Mouse (Mus musculus) heart, embryonic 10.5 days (tissue): ENCODE measurements at regions not wholly inside any gene's neighbourhood (a gene's known extent, or its start where the extent isn't known, plus 50 kb on each side); places are given as distances from the start of the nearest gene placed in this dataset.

Source experiments
- DNase-seq: peaks from one replicate; pipeline ENCODE4 v3.0.0-alpha.2; 2017; ENCODE audit warnings: low spot score
- H3K27ac ChIP-seq: fragments of 300-500 bp; sonication (generic); 2 replicates; pipeline ENCODE4 v1.5.1; 2016; ENCODE audit warnings: mild to moderate bottlenecking
- H3K27me3 ChIP-seq: fragments of 300-500 bp; sonication (generic); 2 replicates; pipeline ENCODE4 v1.6.1; 2016; ENCODE audit warnings: mild to moderate bottlenecking; ENCODE audit not compliant: poor library complexity, insufficient read depth, severe bottlenecking
- H3K36me3 ChIP-seq: fragments of 300-500 bp; sonication (generic); 2 replicates; pipeline ENCODE4 v1.6.1; 2016; ENCODE audit warnings: mild to moderate bottlenecking, moderate library complexity
- H3K4me1 ChIP-seq: fragments of 300-500 bp; sonication (generic); 2 replicates; pipeline ENCODE4 v1.6.1; 2016; ENCODE audit warnings: mild to moderate bottlenecking
- H3K4me3 ChIP-seq: fragments of 300-500 bp; sonication (generic); 2 replicates; pipeline ENCODE4 v1.5.1; 2016; ENCODE audit warnings: mild to moderate bottlenecking, moderate library complexity
- H3K9me3 ChIP-seq: fragments of 300-500 bp; sonication (generic); 2 replicates; pipeline ENCODE4 v1.6.1; 2016; ENCODE audit warnings: mild to moderate bottlenecking, moderate library complexity
- whole genome bisulfite sequencing: fragments of 180-500 bp; shearing (Covaris S2); methylation state at CpG from one replicate; pipeline ENCODE4 v1.1.7; 2016; 5-methylcytosine and 5-hydroxymethylcytosine counted together

DNA sequence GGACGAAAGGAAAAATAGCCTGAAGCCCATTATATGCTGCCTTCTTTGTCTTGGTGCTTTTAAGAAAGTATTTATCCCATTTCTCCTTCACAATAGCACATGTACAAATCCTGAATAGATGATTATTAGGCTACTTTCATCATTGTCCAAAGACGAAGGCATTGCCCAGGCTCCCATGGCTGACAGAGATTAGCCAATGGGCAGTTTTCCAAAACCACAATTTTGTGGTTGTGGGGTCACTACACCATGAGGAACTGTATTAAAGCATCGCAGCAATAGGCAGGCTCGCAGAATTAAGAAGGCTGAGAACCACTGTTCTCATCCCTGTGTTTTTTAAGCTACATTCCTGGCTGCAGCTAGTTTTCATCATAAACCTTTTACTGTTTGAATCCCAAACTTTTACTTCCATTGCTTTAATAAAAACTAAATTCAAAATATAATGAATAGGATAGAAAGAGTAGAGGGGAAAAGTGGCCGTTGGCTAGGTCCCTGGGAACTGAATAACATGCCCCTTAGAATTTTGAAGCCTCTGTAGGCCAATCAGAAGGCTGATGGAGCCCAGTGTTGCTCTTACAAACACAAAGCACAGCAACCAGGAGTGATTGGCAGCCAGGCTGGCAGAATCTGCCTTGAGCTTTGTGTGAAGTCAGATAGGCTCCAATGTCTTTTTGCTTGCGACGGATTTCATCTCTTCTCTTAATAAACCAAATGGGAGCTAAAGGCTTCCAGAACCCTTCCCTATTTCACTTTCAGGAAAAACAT is 199.7 kb downstream of the Galc start:
- Histone ChIP-seq H3K4me1 (no peaks in the 10 kb centered on the region), H3K27me3 (no peaks in the 10 kb centered on the region), H3K36me3 (no peaks in the 10 kb centered on the region), H3K27ac (no peak overlapping the region), H3K9me3 (no peaks in the 10 kb centered on the region), H3K4me3 (no peak overlapping the region)
- DNase-seq = no peak
- 83% methylated on average over 7 of the region's 7 CpGs for WGBS

DNA sequence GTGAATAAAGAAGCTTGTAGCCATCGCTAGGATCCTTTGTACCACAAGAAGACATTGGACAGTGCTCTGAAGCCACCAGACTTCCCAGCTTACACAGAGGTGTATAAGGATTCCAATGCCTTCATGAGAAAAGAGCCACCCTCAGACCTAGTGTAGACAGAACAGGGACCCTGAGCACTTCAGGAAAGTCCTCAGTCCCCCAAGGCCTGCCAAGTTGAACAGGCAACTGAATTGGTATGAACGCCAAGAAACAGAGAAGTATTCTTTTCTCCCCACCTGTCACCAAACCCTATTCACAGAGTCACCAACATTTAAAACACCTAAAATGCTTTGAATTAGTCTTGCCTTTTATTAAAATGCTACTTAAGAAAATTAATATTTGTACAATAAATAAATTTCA is 200.3 kb downstream of the Galc start:
- no peaks in the 10 kb centered on the region for H3K36me3 ChIP-seq
- no peak for DNase-seq
- no peaks in the 10 kb centered on the region for H3K4me1 ChIP-seq
- no peak overlapping the region for H3K4me3 ChIP-seq
- whole genome bisulfite sequencing = 92% methylated on average over 2 of the region's 2 CpGs
- H3K9me3 ChIP-seq = no peaks in the 10 kb centered on the region
- no peaks in the 10 kb centered on the region for H3K27me3 ChIP-seq
- H3K27ac ChIP-seq = no peak overlapping the region

DNA sequence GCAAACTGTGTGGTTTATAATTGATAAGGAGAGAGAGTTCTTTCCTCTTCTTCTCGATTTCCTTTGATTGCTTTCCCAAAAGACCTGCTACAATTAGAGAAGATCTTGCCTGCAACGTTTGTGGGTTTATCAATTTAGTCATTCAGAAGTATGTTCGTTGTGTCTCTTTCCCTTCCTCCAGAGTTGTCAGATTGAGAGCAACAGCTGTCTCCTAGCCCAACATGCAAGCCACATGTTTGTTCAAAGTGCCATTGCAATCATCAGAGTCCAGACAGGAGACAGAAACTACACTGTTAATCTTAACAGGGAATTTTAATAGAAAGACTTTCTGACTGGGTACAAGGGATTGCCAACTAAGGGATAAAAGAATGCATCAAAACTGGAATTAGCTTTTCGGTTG is 208.3 kb downstream of the Galc start:
- no peak overlapping the region for H3K4me3 ChIP-seq
- peak overlapping the region; percentile 65 for H3K27ac ChIP-seq
- no peaks in the 10 kb centered on the region for H3K36me3 ChIP-seq
- WGBS = 44% methylated on average over 4 of the region's 4 CpGs
- peaks cover 24% of the 10 kb centered on the region for H3K4me1 ChIP-seq
- no peaks in the 10 kb centered on the region for H3K27me3 ChIP-seq
- H3K9me3 ChIP-seq = no peaks in the 10 kb centered on the region
- no peak for DNase-seq

GRCm38 (mm10) chr12:98050500-98050899 is 208.8 kb downstream of the Galc start:
- DNase-seq = no peak

DNA sequence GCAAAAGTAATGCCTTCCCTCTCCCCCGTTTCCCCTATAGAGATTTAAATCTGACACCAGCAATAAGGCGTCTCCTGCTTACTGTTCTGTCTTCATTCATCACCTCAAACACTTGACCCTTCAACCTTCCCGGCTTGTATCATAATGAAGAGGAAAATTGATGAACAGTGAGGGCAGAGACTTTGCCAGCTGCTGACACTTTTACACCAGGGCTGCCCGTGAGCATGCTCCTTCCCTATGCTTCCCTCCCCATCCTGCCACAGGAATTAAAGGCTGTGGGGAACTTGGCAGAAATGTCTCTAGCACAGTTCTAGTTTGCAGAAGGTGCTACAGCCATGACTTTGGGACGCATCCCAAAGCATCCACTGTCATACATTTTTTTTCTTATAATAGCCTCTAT is 209.2 kb downstream of the Galc start:
- Histone ChIP-seq H3K4me1 (peaks cover 24% of the 10 kb centered on the region), H3K27ac (peak overlapping the region; percentile 73), H3K4me3 (no peak overlapping the region), H3K27me3 (no peaks in the 10 kb centered on the region), H3K9me3 (no peaks in the 10 kb centered on the region), H3K36me3 (no peaks in the 10 kb centered on the region)
- no peak for DNase-seq
- 32% methylated on average over 5 of the region's 5 CpGs for WGBS

More at GRCm38 (mm10) chr12:98050500-98050899, 208.8 kb downstream of the Galc start:
- Histone ChIP-seq H3K4me3 (no peak overlapping the region), H3K9me3 (no peaks in the 10 kb centered on the region), H3K36me3 (no peaks in the 10 kb centered on the region), H3K27me3 (no peaks in the 10 kb centered on the region), H3K4me1 (peaks cover 24% of the 10 kb centered on the region), H3K27ac (peak overlapping the region; percentile 73)
- 5% methylated on average over 1 of the region's 1 CpGs for WGBS

DNA sequence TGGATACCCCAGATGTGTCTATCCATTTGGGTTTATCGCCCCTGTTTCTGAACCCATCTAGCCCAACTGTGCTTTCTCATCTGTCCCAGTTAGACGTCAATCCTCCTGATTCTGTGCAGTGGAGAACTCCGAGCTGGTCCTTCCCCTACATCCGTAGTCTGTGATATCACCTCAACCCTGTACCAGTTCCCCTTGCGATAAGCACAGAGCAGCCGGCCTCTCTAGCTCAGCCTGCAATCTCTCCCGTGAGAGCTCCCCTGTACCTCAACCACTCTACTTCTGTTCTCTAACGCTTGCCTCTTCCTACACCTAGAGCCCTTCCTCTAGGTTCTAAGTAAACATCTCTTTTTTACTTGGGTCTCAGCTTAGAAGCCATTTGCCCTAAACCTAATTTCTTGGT is 211.5 kb downstream of the Galc start:
- Histone ChIP-seq H3K27me3 (no peaks in the 10 kb centered on the region), H3K4me3 (no peak overlapping the region), H3K9me3 (no peaks in the 10 kb centered on the region), H3K27ac (no peak overlapping the region), H3K4me1 (peaks cover 24% of the 10 kb centered on the region), H3K36me3 (no peaks in the 10 kb centered on the region)
- WGBS = 40% methylated on average over 8 of the region's 8 CpGs
- DNase-seq = no peak

- H3K4me1 ChIP-seq = peaks cover 24% of the 10 kb centered on the region
- H3K4me3 ChIP-seq = no peak overlapping the region
- H3K27ac ChIP-seq = no peak overlapping the region
- no peaks in the 10 kb centered on the region for H3K27me3 ChIP-seq
- DNase-seq = no peak
- H3K36me3 ChIP-seq = no peaks in the 10 kb centered on the region
- H3K9me3 ChIP-seq = no peaks in the 10 kb centered on the region
- 84% methylated on average over 11 of the region's 11 CpGs for WGBS
Observed at GRCm38 (mm10) chr12:98046459-98047440, 212.5 kb downstream of the Galc start.

DNA sequence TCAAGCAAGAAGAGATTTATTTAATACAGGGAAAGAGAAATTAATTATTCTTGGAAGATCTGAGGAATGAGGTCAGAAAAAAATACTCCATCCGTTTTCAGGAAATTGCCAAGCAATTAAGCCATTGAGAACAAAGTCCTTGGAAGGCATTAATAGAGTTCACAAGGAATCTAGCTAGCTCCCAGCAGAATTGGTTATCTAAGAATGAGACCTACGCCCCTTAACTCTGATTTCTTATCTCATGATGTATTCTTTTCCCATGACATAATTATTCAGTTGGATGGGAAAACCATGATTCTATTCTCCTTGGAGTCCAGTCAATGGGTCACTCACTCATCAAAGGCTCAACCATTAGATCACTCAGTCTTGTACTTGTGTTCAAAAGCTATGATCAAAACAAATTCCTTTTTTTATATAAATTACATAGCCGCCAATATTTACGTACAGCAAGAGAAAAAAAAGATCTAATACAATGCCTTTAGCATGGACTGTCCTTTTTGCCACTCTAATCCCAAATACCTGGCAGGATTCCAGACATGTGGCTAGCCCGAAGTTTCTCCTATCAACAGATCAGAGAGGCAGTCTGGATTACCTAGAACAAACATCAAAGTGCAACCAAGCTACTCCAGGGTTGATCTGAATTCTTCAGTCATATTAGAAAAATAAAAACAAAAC is 213.3 kb downstream of the Galc start:
- peaks cover 22% of the 10 kb centered on the region for H3K4me1 ChIP-seq

GRCm38 (mm10) chr12:98043436-98043835 is 215.8 kb downstream of the Galc start:
- DNase-seq = no peak
- H3K9me3 ChIP-seq = no peaks in the 10 kb centered on the region
- H3K4me3 ChIP-seq = no peak overlapping the region
- H3K4me1 ChIP-seq = peaks cover 5% of the 10 kb centered on the region
- H3K27me3 ChIP-seq = no peaks in the 10 kb centered on the region
- no peaks in the 10 kb centered on the region for H3K36me3 ChIP-seq
- no peak overlapping the region for H3K27ac ChIP-seq
- WGBS = 76% methylated on average over 5 of the region's 5 CpGs

More for the DNA sequence above, 213.3 kb downstream of the Galc start:
- 71% methylated on average over 5 of the region's 5 CpGs for WGBS
- H3K27me3 ChIP-seq = no peaks in the 10 kb centered on the region
- H3K27ac ChIP-seq = no peak overlapping the region
- H3K9me3 ChIP-seq = no peaks in the 10 kb centered on the region
- no peak for DNase-seq
- no peaks in the 10 kb centered on the region for H3K36me3 ChIP-seq
- H3K4me3 ChIP-seq = no peak overlapping the region

DNA sequence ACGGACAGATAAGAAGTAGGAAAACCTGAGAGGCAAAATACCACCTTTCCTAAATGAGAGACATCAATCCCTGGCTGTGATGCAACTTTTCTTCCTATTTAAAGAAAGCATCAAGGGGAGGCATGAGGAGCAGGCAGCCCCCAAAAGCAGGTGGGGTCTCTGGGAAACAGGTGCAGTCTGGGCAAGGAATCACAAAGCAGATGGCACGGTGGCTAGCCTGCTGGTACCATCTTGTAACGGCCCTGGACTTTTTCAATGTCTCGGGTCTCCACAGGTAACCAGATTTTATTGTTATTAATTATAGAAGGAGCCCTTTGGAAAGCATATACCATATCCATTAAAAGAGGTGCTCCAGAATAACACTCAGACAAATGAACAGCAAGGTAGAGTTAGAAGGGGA is 219.6 kb downstream of the Galc start:
- Histone ChIP-seq H3K4me1 (no peaks in the 10 kb centered on the region), H3K27me3 (no peaks in the 10 kb centered on the region), H3K9me3 (no peaks in the 10 kb centered on the region), H3K4me3 (no peak overlapping the region), H3K36me3 (no peaks in the 10 kb centered on the region), H3K27ac (no peak overlapping the region)
- no peak for DNase-seq
- 80% methylated on average over 4 of the region's 4 CpGs for WGBS

GRCm38 (mm10) chr12:98023655-98024054 is 235.6 kb downstream of the Galc start:
- Histone ChIP-seq H3K27me3 (no peaks in the 10 kb centered on the region), H3K4me3 (no peak overlapping the region), H3K36me3 (no peaks in the 10 kb centered on the region), H3K4me1 (no peaks in the 10 kb centered on the region), H3K27ac (no peak overlapping the region), H3K9me3 (no peaks in the 10 kb centered on the region)
- 87% methylated on average over 6 of the region's 6 CpGs for WGBS
- no peak for DNase-seq

- Histone ChIP-seq H3K27ac (no peak overlapping the region), H3K9me3 (no peaks in the 10 kb centered on the region), H3K4me1 (no peaks in the 10 kb centered on the region), H3K4me3 (no peak overlapping the region), H3K27me3 (no peaks in the 10 kb centered on the region), H3K36me3 (no peaks in the 10 kb centered on the region)
- no peak for DNase-seq
- WGBS = 61% methylated on average over 8 of the region's 8 CpGs
Observed at GRCm38 (mm10) chr12:98014607-98015278, 244.5 kb downstream of the Galc start.
